In genomic region chr4:127315753-127316152, GRCm38 (mm10) we compare ENCODE assay signal across 31 mouse cellular contexts. TPM values are rescaled to one million over a fixed set of nuclear protein-coding genes. Genes with fewer than 3 reads are reported as not detected.
DNase-seq lines count a peak whose midpoint lies in the region; ATAC-seq and TF ChIP-seq lines count a peak whose summit lies in the region.
"Had no signal": no experiment of that assay in that cellular context is flagged by ENCODE, and none has a peak within 500 bp of the region (broad histone marks: within the 10 kb centered on the region; RNA-seq: fewer than 3 reads in every experiment).

No protein-coding gene starts in this region.

- peak; percentile 16; the same call in 1 of the 2 replicates for ATAC-seq in midbrain, embryonic 16.5 days
- ATAC-seq in midbrain, embryonic 11.5 days (ENCODE audit: low FRiP score): no peak
- ATAC-seq: forebrain, embryonic 13.5 days; forebrain, embryonic 16.5 days; hindbrain, embryonic 16.5 days; intestine, embryonic 15.5 days; Patski had no signal

- no peaks in the 10 kb centered on the region for H3K4me1 ChIP-seq in heart, adult 2 months (ENCODE audit: control insufficient read depth, insufficient read depth, low read length)
- H3K4me1 ChIP-seq in midbrain, embryonic 16.5 days (ENCODE audit: control insufficient read depth, insufficient read depth, low read length): peaks cover 7% of the 10 kb centered on the region; the same call in 1 of the 2 replicates
- no peaks in the 10 kb centered on the region; the same call in 1 of the 2 replicates for H3K4me1 ChIP-seq in midbrain, embryonic 11.5 days (ENCODE audit: control insufficient read depth, insufficient read depth, low read length)
- H3K4me1 ChIP-seq: intestine, embryonic 15.5 days had no signal

- H3K79me2 ChIP-seq in heart, adult 2 months (replicated peaks; ENCODE audit: control insufficient read depth, insufficient read depth, low read length): no peaks in the 10 kb centered on the region

- no peak for TF ChIP-seq EP300 in heart, adult 2 months (IDR thresholded peaks at IDR 0.05; ENCODE audit: insufficient read depth, low read depth, low read length)

- H3K36me3 ChIP-seq in heart, adult 2 months (ENCODE audit: control insufficient read depth, insufficient read depth, low read length): no peaks in the 10 kb centered on the region
- H3K36me3 ChIP-seq in midbrain, embryonic 16.5 days (ENCODE audit: control insufficient read depth, insufficient read depth, low read length): no peaks in the 10 kb centered on the region
- no peaks in the 10 kb centered on the region for H3K36me3 ChIP-seq in midbrain, embryonic 11.5 days (ENCODE audit: control insufficient read depth, insufficient read depth, low read length)
- H3K36me3 ChIP-seq: forebrain, embryonic 10.5 days; G1E; heart, embryonic 12.5 days; heart, embryonic 15.5 days; hindbrain, embryonic 10.5 days; hindbrain, embryonic 13.5 days; intestine, embryonic 15.5 days had no signal

- H3K27ac ChIP-seq in gastrocnemius, adult 2 months: peak overlapping the region; percentile 79
- peak overlapping the region; percentile 59 for H3K27ac ChIP-seq in heart, adult 2 months
- no peak overlapping the region for H3K27ac ChIP-seq in midbrain, embryonic 16.5 days (ENCODE audit: low read length)
- no peak overlapping the region for H3K27ac ChIP-seq in midbrain, embryonic 11.5 days (ENCODE audit: low read depth, low read length)
- H3K27ac ChIP-seq: forebrain, embryonic 10.5 days; forebrain, embryonic 13.5 days; heart, embryonic 15.5 days; hindbrain, embryonic 10.5 days; hindbrain, embryonic 13.5 days; intestine, embryonic 15.5 days had no signal

- TF ChIP-seq POLR2A in heart, adult 2 months (IDR thresholded peaks at IDR 0.05; ENCODE audit: insufficient read depth, low read depth, low read length): 0 out of 2 replicates have a peak, but pooled peaks have one; percentile 56

- no peak overlapping the region for H3K4me3 ChIP-seq in gastrocnemius, adult 2 months
- no peak overlapping the region for H3K4me3 ChIP-seq in heart, adult 2 months
- H3K4me3 ChIP-seq in midbrain, embryonic 16.5 days (ENCODE audit: low read depth, low read length): no peak overlapping the region
- H3K4me3 ChIP-seq in midbrain, embryonic 11.5 days (ENCODE audit: low read depth, low read length): no peak overlapping the region
- H3K4me3 ChIP-seq: forebrain, embryonic 10.5 days; forebrain, embryonic 13.5 days; heart, embryonic 12.5 days; heart, embryonic 15.5 days; hindbrain, embryonic 10.5 days; hindbrain, embryonic 13.5 days; intestine, embryonic 15.5 days had no signal

- no peaks in the 10 kb centered on the region for H3K9me3 ChIP-seq in midbrain, embryonic 16.5 days (replicated peaks; ENCODE audit: control insufficient read depth, low read length, poor library complexity, severe bottlenecking)
- no peaks in the 10 kb centered on the region for H3K9me3 ChIP-seq in midbrain, embryonic 11.5 days (ENCODE audit: control insufficient read depth, low read length)
- H3K9me3 ChIP-seq: forebrain, embryonic 10.5 days; forebrain, embryonic 13.5 days; heart, embryonic 12.5 days; heart, embryonic 15.5 days; hindbrain, embryonic 10.5 days; hindbrain, embryonic 13.5 days; intestine, embryonic 15.5 days had no signal

- peak overlapping the region; percentile 42; the same call in 1 of the 2 replicates for H3K9ac ChIP-seq in heart, adult 2 months (ENCODE audit: low read depth, low read length)
- H3K9ac ChIP-seq in midbrain, embryonic 16.5 days (ENCODE audit: low read depth, low read length): no peak overlapping the region
- no peak overlapping the region for H3K9ac ChIP-seq in midbrain, embryonic 11.5 days (ENCODE audit: low read length)
- H3K9ac ChIP-seq: forebrain, embryonic 13.5 days; heart, embryonic 12.5 days; heart, embryonic 15.5 days; hindbrain, embryonic 13.5 days; intestine, embryonic 15.5 days had no signal

- TF ChIP-seq CTCF in gastrocnemius, adult 2 months (IDR thresholded peaks at IDR 0.05): no peak
- TF ChIP-seq CTCF in heart, adult 2 months (IDR thresholded peaks at IDR 0.05): no peak

- 74% methylated on average over 8 of the region's 8 CpGs for WGBS in heart, adult 2 months
- 77% methylated on average over 8 of the region's 8 CpGs for WGBS in midbrain, embryonic 16.5 days
- WGBS in midbrain, embryonic 11.5 days: 87% methylated on average over 8 of the region's 8 CpGs

- no peak overlapping the region for H3K4me2 ChIP-seq in midbrain, embryonic 16.5 days (ENCODE audit: low read length)
- H3K4me2 ChIP-seq in midbrain, embryonic 11.5 days: no peak overlapping the region
- H3K4me2 ChIP-seq: forebrain, embryonic 13.5 days; heart, embryonic 12.5 days; heart, embryonic 15.5 days; hindbrain, embryonic 13.5 days; intestine, embryonic 15.5 days had no signal

- intact Hi-C loops in gastrocnemius, adult 2 months (cut with DNase I): no loop called here
- intact Hi-C loops in heart, adult 2 months (cut with DNase I): loop anchor here (2.0 kb wide), 1 partner anchor 37 kb away; no protein-coding TSS in a partner anchor

- DNase-seq in gastrocnemius, adult 2 months: peak; percentile 36
- DNase-seq in gastrocnemius, adult 8-10 months (ENCODE audit: low spot score in 2 of 2): no peak
- peak in 1 of 2 experiments; percentile 53 for DNase-seq in heart, adult 2 months
- DNase-seq in heart, postnatal 4 days: no peak
- DNase-seq in midbrain, embryonic 11.5 days (ENCODE audit: low spot score, missing footprints): no peak
- DNase-seq in skeletal muscle tissue, adult 2 months (ENCODE audit: low read depth, low spot score): peak; percentile 26
- no peak for DNase-seq in kidney, postnatal 10 days
- DNase-seq: adrenal gland, adult 2 months; adrenal gland, postnatal 25 days; B cell, adult 2 months; cerebellum, adult 18-20 months; cerebellum, adult 9-10 months; cerebellum, postnatal 14 days; gastrocnemius, postnatal 14 days; heart, postnatal 14 days; kidney, adult 11 months; kidney, adult 8-10 months had no signal

- peaks cover 3% of the 10 kb centered on the region; the same call in 1 of the 2 replicates for H3K27me3 ChIP-seq in heart, adult 2 months (ENCODE audit: control insufficient read depth, insufficient read depth, low read length)
- H3K27me3 ChIP-seq in midbrain, embryonic 16.5 days (ENCODE audit: control insufficient read depth, insufficient read depth, low read depth, low read length): peaks cover 7% of the 10 kb centered on the region; the same call in 1 of the 2 replicates
- peaks cover 15% of the 10 kb centered on the region for H3K27me3 ChIP-seq in midbrain, embryonic 11.5 days (ENCODE audit: control insufficient read depth, insufficient read depth, low read length)

RNA-seq across cellular contexts. Expression of gene Gja4, which starts 1.9 kb away (rescaled TPM):
- 1 to 10 TPM; 3.4 to 5.2 TPM for total RNA-seq in gastrocnemius, adult 2 months (2021)
- total RNA-seq in gastrocnemius, adult 8-10 months (2022): 1 to 10 TPM; 1.8 to 4.2 (median 2.3) TPM
- total RNA-seq in heart, adult 2 months (2021): 10 to 100 TPM; 12.2 to 12.4 TPM
- 25.1 and 28.7 TPM in 2 replicates for polyA plus RNA-seq in heart, adult 2 months (2012; rRNA removed)
- 10 to 100 TPM; 25.3 to 27.4 TPM for total RNA-seq in heart, postnatal 4 days (2021)
- polyA plus RNA-seq in midbrain, embryonic 16.5 days (2015; fragmentation: Nextera tagmentation; extraction: Ambion mirVana): 18.1 and 20.8 TPM in 2 replicates
- polyA plus RNA-seq in midbrain, embryonic 11.5 days (2014; fragmentation: Nextera tagmentation; extraction: Ambion mirVana): 18.3 and 20.1 TPM in 2 replicates
- total RNA-seq: CH12.LX; granulocyte monocyte progenitor cell, adult 5-6 weeks had no signal
- polyA plus RNA-seq: G1E had no signal

RNA-seq across cellular contexts. Expression of gene Gjb3, which starts 14.9 kb away (rescaled TPM):
- total RNA-seq in gastrocnemius, adult 2 months (2021): not detected
- total RNA-seq in gastrocnemius, adult 8-10 months (2022): not detected
- total RNA-seq in heart, adult 2 months (2021): not detected
- polyA plus RNA-seq in heart, adult 2 months (2012; rRNA removed): 0.25 TPM in 1 of 2 replicates, not detected in the other
- under 1 TPM in 1 of 2 experiments, not detected in 1; 0.43 TPM for total RNA-seq in heart, postnatal 4 days (2021)
- 0.11 and 0.55 TPM in 2 replicates for polyA plus RNA-seq in midbrain, embryonic 16.5 days (2015; fragmentation: Nextera tagmentation; extraction: Ambion mirVana)
- polyA plus RNA-seq in midbrain, embryonic 11.5 days (2014; fragmentation: Nextera tagmentation; extraction: Ambion mirVana): 0.65 and 0.75 TPM in 2 replicates
- total RNA-seq: adrenal gland, postnatal 25 days; CH12.LX; G1E; gastrocnemius, postnatal 14 days had no signal
- polyA plus RNA-seq: adrenal gland, adult 2 months; forebrain, embryonic 13.5 days; forebrain, embryonic 16.5 days; G1E; heart, embryonic 12.5 days had no signal

RNA-seq across cellular contexts. Expression of gene Gjb4, which starts 38.1 kb away (rescaled TPM):
- not detected for total RNA-seq in gastrocnemius, adult 2 months (2021)
- not detected for total RNA-seq in gastrocnemius, adult 8-10 months (2022)
- total RNA-seq in heart, adult 2 months (2021): not detected
- polyA plus RNA-seq in heart, adult 2 months (2012; rRNA removed): 0.12 and 0.14 TPM in 2 replicates
- not detected for total RNA-seq in heart, postnatal 4 days (2021)
- 0.13 and 0.14 TPM in 2 replicates for polyA plus RNA-seq in midbrain, embryonic 16.5 days (2015; fragmentation: Nextera tagmentation; extraction: Ambion mirVana)
- 0.10 TPM in 1 of 2 replicates, not detected in the other for polyA plus RNA-seq in midbrain, embryonic 11.5 days (2014; fragmentation: Nextera tagmentation; extraction: Ambion mirVana)
- total RNA-seq: adrenal gland, adult 2 months; adrenal gland, postnatal 25 days; CH12.LX; gastrocnemius, postnatal 14 days; granulocyte monocyte progenitor cell, adult 5-6 weeks; heart, postnatal 14 days had no signal
- polyA plus RNA-seq: forebrain, embryonic 10.5 days; forebrain, embryonic 13.5 days; forebrain, embryonic 16.5 days; G1E; heart, embryonic 12.5 days; heart, embryonic 15.5 days; hindbrain, embryonic 13.5 days; hindbrain, embryonic 16.5 days had no signal

RNA-seq across cellular contexts. Expression of gene Gjb5, which starts 42.2 kb away (rescaled TPM):
- not detected for total RNA-seq in gastrocnemius, adult 2 months (2021)
- total RNA-seq in gastrocnemius, adult 8-10 months (2022): not detected
- under 1 TPM; 0.16 to 0.29 TPM for total RNA-seq in heart, adult 2 months (2021)
- polyA plus RNA-seq in heart, adult 2 months (2012; rRNA removed): 0.78 and 1.1 TPM in 2 replicates
- total RNA-seq in heart, postnatal 4 days (2021): under 1 TPM; 0.50 to 0.54 TPM
- 0.18 TPM in 1 of 2 replicates, not detected in the other for polyA plus RNA-seq in midbrain, embryonic 16.5 days (2015; fragmentation: Nextera tagmentation; extraction: Ambion mirVana)
- polyA plus RNA-seq in midbrain, embryonic 11.5 days (2014; fragmentation: Nextera tagmentation; extraction: Ambion mirVana): 0.42 and 0.46 TPM in 2 replicates
- total RNA-seq: adrenal gland, postnatal 25 days; granulocyte monocyte progenitor cell, adult 5-6 weeks had no signal
- polyA plus RNA-seq: forebrain, embryonic 13.5 days; G1E had no signal

Comparison
In these comparisons a context has a peak if more than half of its experiments do, and no peak if none do; other contexts are left out.
1. DNase-seq: peak in gastrocnemius, adult 2 months (single experiment) and skeletal muscle tissue, adult 2 months (single experiment); none in gastrocnemius, adult 8-10 months (0 of 2), heart, postnatal 4 days (single experiment), midbrain, embryonic 11.5 days (single experiment) and kidney, postnatal 10 days (single experiment).
2. H3K27ac ChIP-seq: peak in gastrocnemius, adult 2 months (single experiment) and heart, adult 2 months (single experiment); none in midbrain, embryonic 16.5 days (single experiment) and midbrain, embryonic 11.5 days (single experiment).